Mouse (Mus musculus) lung, postnatal 36 days (tissue): Measurements from ENCODE around the gene Adamts18.

Experiments
- DNase-seq: peaks from one replicate; pipeline ENCODE4 v3.0.0; 2022; ENCODE audit warnings: mixed read lengths

The Adamts18 gene

GRCm38 (mm10) chr8:113848653-113849135 is at the start of gene Adamts18:
Gene Adamts18 (minus strand): TSS chr8:113848738.
- DNase-seq: no peak

- no peak for DNase-seq
Measured at GRCm38 (mm10) chr8:113896446-113896845, 47.9 kb upstream of the Adamts18 start.

GRCm38 (mm10) chr8:113891376-113891775 is 42.8 kb upstream of the Adamts18 start:
- DNase-seq: no peak

DNA sequence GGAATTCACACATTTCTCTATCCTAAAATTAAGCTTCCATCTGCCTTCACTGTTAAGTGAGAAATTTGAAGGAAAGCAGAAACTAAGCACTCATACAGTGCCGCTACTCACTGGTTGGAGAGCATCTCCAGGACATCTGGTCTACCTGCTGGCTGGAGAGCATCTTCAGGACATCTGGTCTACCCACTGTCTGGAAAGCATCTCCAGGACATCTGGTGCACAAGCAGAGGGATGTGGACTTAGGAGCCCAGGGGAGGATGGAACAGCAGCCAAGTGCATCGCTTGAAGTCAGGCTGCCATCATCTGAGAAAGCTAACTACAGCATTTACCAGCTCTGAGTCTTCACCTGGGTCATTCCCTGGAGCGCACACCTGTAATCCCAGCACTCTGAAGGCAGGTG is 38.0 kb upstream of the Adamts18 start:
- DNase-seq: no peak

DNA sequence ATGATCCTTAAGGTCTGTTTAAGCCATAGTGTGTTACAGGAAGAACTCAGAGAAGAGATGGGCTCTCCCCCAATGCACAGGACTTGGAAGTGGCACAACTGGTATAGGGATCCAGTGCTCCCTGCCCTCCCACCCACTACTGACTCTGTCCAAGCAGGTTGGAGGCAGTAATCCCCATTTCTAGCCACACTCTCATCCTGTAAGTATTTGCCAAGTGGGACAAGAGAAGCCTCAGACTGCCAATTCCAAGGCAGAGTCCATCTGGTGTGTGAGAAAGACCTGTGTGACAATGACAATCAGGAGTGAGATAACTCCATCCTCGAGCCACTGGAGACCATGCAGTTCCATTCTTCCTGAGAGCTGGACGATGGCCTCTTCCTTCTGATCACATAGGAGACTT is 36.6 kb upstream of the Adamts18 start:
- no peak for DNase-seq

DNA sequence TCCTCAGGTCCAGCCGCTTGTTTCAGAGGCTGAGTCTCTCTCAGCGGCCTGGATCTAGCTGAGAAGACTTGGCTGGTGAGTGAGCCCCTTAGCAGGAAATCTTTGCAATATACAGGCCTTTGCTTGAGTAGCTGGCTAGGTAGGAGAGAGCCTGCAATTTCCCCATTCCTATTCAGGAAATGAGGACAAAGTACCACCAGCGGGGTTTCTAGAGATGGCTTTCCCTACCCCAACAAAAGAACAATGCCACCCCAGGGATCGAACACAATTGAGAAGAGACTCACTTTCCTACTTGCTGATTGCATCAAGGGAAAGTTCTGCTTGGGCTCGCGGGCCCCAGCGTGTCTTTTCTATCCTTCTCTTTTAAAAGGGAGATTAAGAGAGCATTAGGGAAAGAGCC is 35.5 kb upstream of the Adamts18 start:
- DNase-seq: no peak

DNA sequence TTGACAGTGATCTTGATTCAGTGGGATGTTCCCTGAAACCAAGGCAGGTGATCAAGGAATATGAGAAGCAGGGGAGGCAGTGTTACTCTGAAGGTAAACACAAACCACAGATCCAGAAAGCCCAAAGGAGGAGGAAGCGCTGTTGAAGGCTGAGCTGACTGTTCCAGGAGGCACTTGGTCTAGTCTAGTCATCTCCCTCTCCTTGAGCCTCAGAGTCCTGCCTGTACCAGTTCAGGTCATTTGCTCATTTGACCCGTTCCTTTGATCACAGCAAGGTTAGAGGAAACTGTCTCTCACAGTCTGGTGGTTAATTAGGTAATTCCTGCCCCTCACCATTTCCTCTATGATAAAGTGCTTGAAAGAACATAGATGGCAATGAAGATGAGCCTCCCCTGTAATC is 34.0 kb upstream of the Adamts18 start:
- no peak for DNase-seq

DNA sequence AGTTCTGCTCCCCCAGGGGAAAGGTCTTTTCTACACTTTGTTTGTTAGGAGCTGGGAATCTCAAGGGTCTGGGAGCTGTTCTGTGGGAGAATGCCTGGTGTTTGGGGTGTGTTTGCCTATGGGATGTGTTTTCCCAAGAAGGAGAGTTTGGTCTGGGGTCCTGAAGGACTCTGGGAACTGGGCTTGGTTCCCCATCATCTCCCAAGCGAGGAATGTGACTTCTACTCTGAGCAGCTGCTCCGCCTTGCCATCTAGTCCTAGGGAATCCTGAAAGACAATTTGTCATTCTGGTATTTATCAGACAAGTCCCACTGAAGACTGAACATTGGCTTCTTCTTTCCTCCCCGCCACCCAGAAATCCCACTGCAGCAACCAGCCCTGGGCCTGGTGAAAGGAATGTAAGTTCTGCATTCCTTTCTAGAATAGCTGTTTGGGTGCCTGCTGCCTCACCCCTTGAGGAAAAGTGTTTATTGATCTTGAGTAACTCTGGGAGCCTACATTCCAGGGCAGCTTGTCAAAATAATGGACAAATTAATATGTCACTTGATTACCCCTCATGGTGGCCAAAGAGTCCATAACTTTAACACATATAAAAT is 30.0 kb upstream of the Adamts18 start:
- no peak for DNase-seq

- DNase-seq: no peak
Measured at GRCm38 (mm10) chr8:113873446-113874120, 25.0 kb upstream of the Adamts18 start.

DNA sequence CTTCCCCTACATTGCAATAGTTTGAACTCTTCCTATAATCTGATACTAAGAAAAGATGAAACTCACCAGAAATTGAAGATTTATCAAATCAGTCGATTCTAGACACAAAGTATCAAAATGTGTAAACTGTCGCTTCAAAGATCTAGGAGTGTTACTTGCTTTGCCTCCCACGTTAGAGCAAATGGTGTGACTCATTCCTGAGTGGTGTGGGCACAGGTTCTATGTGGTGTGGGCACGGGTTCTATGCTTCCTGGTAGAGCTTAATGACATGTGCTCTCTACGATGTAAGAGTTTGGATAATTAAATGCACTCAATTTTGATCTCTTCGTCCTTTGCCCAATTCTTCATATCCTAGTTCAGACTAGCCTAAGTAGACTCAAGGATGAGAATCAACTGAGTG is 23.9 kb upstream of the Adamts18 start:
- no peak for DNase-seq

DNA sequence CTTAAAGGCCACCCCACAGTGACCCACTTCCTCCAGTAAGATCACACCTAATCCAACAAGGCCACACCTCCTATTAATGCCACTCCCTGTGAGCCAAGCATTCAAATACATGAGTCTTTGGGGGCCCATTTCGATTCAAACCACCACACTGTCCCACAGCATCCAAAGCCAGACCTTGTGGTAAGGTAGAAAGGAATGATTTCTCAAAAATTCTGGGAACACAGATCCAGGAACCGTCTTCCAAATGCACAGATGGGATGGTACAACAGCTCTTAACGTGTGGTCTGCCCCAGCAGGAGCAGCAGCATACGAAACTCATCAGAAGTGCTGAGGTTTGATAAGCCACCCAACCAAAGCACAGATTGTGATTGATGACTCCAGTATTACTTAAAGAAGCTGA is 18.0 kb upstream of the Adamts18 start:
- no peak for DNase-seq

DNA sequence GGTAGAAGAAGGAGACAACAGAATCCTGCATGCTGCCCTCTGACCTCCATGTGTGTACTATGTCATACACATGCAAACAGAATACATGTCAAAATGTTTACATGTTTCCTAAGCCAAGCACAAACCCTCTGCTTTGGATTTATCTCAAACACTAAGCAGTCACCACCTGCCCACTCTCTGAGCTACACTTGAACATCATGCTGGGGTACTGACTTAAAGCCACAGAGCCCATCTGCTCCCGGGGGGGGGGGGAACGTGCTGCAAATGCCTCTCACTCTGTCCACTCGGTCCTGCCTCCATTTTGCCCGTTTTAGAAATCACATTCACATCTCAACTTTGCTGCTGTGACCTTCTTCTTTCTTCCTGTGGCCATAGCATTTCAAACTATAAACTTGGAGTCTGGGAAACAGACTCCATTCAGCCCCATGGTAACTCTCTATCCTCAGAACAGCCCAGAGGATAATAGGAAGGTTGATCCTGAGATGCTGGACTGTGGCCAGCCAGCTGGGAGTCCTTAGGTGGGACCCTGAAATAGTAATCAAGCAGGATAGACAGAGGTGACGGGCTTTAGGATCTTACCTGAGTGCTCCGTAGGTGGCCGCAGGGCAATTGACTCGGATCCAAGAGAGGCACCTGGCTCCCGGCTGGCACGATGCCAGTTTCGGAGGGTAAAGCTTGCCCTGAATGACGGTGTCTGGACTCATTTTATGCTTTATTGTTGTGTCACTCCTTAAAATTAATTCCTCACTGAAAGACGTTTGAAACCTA is 17.0 kb upstream of the Adamts18 start:
- peak; percentile 9 for DNase-seq

GRCm38 (mm10) chr8:113859890-113860683 is 11.5 kb upstream of the Adamts18 start:
- DNase-seq: no peak

DNA sequence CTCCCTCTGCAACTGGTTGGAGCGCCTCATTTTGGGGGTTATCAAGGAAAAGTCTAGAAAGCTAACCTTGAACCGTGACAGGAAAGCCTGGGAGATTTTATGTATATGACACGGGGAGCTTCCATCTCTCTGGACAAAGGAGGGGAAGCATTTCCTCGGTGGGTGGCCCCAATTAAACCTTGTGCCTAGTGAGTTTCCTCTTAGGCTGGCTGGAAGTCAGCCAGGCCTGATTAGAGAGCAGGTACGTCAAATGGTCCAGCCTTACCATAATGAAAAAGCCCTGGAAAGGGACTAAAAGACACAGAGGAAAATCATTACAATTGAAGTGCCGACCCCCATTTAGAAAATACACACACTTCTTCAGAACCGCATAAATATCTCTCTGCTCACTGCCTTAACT is 10.3 kb upstream of the Adamts18 start:
- no peak for DNase-seq

DNA sequence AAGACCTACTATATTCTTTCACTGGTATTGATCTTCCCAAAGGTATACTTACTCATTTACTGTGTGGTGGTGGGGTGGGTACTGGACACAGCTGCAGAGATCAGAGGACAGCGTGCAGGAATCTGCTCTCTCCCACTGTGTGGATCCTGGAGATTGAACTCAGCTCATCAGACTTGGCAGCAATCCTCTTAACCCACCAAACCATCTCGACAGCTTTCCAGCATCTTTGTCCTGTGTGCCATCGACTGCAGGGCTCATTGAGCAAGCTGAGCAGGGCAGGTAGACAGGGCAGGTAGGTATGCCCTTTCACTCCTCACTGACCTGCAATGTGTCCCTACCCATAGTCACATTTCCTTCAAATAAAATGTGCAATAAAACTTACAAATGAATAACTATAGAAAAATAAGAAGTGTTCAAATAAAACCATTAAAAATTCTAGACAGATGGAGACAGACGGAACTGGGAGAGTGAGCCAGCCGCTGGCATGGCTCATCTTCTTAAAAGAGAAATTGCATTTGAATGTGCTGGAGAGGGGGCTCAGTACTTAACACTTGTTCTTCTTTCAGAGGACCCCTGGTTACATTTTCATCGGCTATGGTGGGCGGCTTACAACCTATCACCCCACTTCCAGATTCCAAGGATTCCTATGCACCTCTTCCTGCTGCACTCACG is 6.2 kb upstream of the Adamts18 start:
- DNase-seq: no peak

DNA sequence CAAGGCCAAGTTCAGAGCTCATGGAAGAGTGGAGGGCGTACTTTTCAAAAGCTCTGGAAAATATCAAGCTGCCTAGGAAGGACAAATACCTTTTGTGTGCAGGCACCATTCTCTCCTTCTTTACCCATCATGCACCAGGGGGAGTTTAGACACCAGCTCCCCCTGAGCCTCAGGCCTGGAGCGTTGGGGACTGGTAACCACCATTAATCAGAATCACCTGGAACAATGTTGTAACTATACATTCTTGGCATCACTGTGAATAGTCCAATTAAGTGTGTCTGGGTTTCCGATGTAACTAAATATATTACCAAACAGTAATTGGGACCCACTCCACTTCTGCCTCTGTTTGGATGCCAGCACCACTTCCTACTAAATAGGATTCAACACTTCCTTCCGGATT is 5.2 kb upstream of the Adamts18 start:
- DNase-seq: no peak

DNA sequence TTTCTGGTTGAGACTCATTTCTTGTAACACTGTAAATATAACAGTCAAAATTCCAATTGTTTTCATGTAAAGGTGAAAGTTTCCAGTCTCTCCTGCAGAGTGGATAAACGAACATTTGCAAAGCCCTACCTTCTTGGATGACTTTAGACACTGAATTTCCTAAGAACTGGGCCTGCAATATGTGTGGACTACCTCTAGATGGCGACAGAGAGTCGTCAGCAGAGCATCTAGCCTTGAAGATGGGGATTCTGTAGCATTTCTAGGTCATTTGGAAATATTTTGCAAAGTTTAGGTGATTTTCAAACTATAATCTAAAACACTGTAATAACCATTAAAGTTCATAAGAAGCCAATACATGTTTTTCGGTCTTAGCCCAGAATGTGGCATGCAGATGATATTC is 3.1 kb upstream of the Adamts18 start:
- no peak for DNase-seq

GRCm38 (mm10) chr8:113848081-113848652 is 371 bp downstream of the Adamts18 start:
- no peak for DNase-seq

- no peak for DNase-seq
Measured at GRCm38 (mm10) chr8:113847606-113848080, 895 bp downstream of the Adamts18 start.

DNA sequence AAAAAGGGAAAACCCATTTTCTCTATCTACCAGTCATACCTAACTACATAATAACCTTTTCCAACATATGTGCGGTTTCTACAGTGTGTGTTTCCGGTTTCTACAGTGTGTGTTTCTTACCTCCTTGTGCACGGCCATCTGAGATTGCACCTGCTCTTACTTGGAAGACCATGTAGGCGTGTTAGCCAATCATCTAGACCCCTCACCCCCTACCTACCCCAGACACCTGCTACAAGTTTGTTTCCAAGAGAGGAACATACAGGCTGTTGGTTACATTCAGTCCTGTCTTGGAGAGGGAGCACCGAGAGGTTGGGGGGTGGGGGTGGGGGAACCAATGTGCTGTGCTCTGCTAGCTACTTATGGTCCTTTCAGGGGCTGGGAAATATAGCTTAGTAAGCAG is 1.9 kb downstream of the Adamts18 start:
- no peak for DNase-seq

DNA sequence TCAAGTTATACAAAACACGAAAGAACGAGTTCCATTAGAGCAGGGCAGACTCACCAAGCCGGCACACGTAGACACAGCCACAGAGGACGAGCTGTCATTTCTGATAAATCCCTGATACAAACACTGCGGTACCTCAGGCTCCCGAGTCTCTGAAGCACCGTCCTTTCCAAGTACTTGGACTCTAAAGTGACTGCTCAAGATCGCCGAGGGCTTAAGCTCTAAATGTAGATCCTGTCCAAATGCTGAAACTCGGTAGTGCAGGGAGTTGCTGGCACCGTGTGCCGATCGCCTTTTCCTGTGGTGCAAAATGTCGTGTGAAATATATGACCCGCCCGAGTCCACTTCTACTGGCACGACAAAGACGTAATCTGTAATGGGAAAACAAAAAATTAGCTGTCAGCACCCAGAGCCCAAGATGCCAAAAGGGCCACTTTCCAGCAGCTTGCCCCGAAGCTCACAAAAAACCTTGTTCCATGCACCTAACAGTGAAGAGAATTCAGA is 3.7 kb downstream of the Adamts18 start:
- DNase-seq: no peak

DNA sequence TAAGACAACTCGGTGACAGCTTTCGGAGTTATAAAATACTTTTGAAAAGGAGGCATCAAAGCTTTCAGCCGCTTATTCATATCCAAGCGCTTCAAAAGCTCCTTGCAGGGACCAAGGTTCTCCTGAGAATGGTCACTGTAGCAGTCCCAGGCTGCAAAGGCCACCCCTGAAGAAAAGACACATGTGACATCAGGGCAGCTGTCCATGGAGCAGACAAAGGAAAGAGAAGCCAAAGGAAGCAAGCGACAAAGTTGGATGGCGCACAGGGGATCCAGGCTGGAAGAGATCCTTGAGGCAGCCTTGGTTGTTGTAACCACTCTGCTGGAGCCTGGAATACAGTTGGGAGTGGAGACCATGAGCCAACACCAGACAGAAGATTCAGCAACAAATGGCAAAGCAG is 10.3 kb downstream of the Adamts18 start:
- no peak for DNase-seq
